Mouse (Mus musculus) liver (tissue): ENCODE measurements around the gene Jam2.

Experiments used
- DNase-seq: peaks from one replicate; pipeline ENCODE4 v3.0.0-alpha.2; 2020; ENCODE audit warnings: mixed read lengths

Gene Jam2

DNA sequence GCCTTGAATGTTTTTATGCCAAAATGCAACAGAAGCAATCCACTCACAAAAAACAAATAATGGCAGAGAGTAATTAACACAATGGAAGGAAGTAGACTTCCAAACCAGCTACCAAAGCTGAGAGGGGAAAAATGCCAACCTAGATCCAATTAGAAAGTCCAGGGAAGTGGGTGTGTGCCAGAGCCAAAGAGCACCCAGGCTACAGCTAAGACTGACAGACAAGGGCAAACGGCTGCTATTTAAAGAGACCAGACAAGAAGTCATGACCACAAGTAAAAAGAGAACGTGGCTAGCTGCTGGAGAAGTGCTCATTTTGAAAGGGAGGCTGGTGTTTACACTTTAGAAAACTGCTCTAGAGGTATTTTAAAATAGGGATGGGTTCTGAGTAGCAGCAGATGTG, 9.4 kb downstream of the Jam2 start:
- DNase-seq: no peak

DNA sequence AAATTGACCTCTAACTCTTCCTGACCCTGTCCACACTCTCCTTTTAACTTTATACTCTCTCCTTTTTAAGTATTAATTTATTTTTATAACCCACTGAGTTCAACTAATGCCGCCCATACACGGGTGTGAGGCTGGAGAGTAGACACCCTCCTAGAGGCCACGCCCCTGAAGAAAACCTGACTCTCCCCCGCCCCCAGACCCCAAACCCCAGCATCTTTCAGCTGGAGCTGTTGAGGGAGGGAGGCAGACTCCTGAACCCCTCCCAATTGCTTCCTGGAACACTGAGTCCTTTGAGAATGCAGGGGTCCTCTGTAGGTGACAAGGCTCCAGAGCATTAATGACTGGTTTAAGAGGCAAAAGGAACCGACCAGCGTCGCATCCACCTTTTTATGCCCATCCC, 11.0 kb downstream of the Jam2 start:
- no peak for DNase-seq

GRCm38 (mm10) chr16:84790595-84791165, 16.8 kb downstream of the Jam2 start:
- no peak for DNase-seq

GRCm38 (mm10) chr16:84793401-84793800, 19.5 kb downstream of the Jam2 start:
- no peak for DNase-seq

- no peak for DNase-seq
Measured at GRCm38 (mm10) chr16:84795337-84795736, 21.4 kb downstream of the Jam2 start.

GRCm38 (mm10) chr16:84796678-84797077, 22.8 kb downstream of the Jam2 start:
- DNase-seq: no peak

DNA sequence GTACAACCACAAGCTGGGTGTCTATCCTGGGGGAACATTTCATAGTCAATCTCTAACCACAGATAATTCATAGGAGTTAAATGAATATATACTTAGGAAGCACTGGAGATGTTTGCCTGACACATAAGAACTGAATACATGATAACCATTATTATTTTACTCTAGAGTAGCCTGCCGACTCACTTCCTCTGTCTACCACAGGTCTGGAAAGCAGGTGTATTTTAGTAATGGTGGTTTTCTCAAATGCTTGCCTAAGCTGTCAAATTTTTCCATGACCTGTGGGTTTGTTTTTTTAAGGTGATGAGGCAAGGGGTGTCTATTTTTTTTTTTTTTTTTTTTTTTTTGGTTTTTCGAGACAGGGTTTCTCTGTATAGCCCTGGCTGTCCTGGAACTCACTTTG, 26.1 kb downstream of the Jam2 start:
- no peak for DNase-seq

DNA sequence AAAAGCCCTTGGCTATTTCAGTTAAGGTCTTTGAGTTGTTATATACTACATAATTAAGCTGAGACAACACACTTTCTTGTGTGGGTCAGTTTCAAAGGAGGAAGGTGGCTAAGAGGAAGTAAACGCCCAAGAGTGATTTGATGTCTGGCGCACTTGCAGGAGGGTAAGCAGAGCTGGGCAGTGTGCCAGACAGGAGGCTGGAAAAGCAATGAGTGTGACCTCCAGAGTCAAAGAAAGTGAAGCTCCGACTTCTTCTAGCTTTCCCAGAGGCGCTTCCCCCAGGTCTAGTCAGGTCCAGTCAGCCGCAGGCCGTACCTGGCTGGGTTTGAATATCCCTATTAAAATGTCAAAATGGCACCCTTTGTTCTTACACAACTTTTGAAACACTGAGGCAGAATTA, 28.3 kb downstream of the Jam2 start:
- DNase-seq: peak; percentile 28

GRCm38 (mm10) chr16:84804866-84805265, 30.9 kb downstream of the Jam2 start:
- no peak for DNase-seq

- no peak for DNase-seq
Measured at GRCm38 (mm10) chr16:84806175-84806574, 32.3 kb downstream of the Jam2 start.

DNA sequence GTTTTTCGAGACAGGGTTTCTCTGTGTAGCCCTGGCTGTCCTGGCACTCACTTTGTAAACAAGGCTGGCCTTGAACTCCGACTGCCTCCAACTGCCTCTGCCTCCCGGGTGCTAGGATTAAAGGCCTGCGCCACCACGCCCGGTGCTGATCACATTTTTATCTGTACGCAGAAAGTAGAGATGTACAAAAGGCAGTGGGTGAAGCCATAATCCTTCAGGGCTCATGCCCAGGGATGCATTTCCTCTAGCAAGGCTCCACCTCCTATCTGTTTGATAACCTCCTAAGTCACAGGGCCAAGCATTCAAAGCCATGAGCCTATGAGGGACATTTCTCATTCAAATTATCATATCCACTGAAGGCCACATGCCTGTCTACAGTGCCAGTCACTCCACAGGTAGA, 34.0 kb downstream of the Jam2 start:
- no peak for DNase-seq

GRCm38 (mm10) chr16:84810254-84810653, 36.3 kb downstream of the Jam2 start:
- DNase-seq: no peak

GRCm38 (mm10) chr16:84813852-84814251, 39.9 kb downstream of the Jam2 start:
- DNase-seq: no peak

DNA sequence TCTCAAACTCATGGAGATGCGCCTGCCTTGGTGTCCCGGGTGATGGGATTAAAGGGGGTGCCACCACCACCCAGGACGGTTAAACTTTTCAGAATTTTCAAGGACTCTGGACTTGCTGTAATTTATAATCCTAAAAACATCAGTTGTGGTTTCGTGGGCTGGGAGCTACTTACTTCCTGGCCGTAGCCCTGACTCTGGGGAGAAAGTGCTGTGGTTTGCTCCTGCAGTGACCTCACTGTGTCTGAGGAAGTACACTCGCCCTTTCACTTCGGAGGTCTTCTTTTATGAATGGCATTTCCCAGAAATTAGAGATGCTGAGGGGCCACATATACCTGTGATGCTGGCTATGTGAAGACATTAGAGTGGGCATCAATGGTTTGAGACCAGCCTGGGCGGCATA, 40.6 kb downstream of the Jam2 start:
- no peak for DNase-seq

GRCm38 (mm10) chr16:84817423-84817822, 43.5 kb downstream of the Jam2 start:
- DNase-seq: no peak

DNA sequence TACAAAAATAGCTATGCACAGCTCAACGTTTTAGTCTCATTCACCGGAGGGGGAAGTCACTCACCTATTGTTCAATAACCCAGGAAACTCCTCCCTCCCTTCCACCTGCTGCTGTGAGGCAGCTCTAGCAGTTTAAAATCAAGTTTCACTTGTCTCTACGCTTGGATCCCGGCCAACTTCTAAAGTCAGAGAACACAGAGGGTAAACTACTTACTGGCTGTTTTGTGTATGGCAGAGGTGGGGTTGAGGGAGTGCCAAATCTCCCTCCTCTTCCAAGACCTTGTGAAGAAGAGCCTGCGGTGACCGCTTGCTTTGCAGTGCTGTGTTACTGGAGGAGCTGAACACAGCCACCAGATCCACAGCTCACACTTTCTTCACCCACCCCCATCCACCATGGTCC, 51.1 kb downstream of the Jam2 start:
- no peak for DNase-seq

DNA sequence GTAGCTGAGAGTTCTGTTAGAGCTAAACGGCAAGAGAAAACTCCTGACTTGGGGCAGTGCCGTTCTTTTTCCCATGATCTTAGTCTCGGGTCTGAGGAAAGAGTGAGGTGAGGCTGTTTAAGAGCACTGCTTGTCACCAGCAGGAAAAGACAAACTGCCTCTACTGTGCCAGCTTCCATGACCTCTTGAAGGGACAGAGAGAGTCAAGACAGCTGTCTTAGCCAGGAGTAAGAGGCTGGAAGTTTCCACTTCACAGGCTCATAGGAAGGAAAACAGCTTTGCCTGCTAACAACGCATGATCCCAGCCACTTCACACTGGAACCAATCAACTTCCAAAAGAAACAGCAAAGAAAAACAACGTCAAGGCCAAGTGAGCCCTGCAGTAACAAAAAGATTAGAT, 57.8 kb downstream of the Jam2 start:
- no peak for DNase-seq

- DNase-seq: no peak
Measured at GRCm38 (mm10) chr16:84832736-84833135, 58.8 kb downstream of the Jam2 start.

DNA sequence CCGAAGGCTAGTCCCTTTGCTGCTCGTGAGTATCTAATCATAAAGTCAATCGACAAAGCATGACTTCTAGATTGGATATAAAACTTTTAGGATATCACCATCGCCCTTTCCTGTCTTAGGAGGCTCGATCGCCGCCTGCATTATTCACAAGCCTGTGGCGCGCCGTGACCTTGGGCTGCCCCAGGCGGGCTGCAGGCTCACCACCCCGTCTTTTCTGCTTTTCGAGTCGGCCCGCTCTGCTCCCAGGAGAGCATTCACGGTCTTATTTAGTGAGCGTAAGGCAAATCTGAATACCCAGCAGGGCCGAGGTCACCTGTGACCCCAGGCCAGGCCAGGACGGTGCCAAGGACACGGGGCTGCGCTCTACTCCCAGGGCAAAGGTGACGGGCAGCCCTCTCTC, 60.4 kb downstream of the Jam2 start:
- DNase-seq: no peak

- peak; percentile 92 for DNase-seq
Measured at GRCm38 (mm10) chr16:84834745-84835440, 61.0 kb downstream of the Jam2 start, which contains the start of gene Gabpa. TSS of gene Gabpa (plus strand) at chr16:84834925.

DNA sequence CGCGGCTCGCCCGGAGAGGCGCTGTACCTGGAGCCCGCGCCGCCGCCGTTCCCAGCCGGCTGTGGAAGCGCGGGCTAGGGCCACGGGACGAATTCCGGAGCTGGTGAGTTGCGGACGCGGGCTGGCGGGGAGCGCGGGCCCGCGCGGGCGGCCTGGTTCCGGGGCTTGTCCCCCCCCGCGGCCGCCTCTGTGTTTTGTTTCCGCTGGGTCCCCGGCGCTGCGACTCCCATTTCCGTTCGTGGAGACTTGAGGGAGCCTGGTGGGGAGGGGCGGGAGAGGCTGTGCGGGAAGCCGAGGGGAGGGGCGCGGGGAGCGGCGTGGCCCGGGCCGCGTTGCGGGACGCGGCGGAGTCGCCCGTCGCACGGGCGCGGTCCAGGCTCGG, 61.5 kb downstream of the Jam2 start, which contains the start of gene Atp5j:
TSS of gene Atp5j (minus strand) at position 185 of the 382 bp plus-strand sequence.
- peak; percentile 80 for DNase-seq

DNA sequence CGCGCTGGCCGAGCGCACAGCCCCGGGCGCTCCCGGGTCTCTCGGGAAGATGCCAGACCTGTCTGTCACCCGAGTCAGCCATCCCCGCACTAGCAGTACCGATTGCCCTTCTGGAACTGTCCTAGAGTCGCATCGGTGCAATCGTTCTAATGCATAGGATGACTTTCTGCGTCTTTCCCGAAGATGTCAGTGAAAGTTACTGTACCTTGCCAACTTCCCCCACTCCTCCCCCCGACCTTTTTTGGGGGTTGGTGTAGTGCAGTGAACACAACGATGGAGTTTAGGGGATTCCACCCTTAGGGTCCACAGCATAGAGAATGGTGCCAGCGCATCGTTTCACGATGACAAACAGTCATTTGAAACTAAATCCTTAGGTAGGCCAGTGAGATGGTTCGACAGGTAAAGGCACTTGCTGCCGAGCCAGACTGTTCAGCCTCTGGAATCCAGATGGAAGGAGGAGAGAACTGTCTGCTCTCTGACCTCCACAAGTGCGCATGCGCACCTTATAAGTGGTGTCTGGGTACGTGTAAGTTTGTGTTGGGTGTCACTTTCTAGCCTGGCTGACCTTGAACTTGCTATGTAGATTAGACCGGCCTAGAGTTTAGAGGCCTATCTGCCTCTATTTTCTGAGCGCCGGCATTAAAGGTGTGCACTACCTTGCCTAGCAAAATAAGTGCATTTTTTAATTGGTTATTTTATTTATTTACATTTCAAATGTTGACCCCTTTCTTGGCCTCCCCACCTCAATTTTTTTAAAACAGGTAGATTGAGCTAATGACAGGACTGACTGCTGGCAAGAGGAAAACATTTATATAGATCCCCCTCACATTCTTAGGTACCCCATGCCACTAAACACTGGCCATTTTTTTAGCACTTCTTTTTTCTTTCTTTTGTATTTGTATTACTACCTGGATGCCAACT, 62.2 kb downstream of the Jam2 start:
- peak; percentile 77 for DNase-seq

- DNase-seq: no peak
Measured at GRCm38 (mm10) chr16:84838576-84838975, 64.7 kb downstream of the Jam2 start.

DNA sequence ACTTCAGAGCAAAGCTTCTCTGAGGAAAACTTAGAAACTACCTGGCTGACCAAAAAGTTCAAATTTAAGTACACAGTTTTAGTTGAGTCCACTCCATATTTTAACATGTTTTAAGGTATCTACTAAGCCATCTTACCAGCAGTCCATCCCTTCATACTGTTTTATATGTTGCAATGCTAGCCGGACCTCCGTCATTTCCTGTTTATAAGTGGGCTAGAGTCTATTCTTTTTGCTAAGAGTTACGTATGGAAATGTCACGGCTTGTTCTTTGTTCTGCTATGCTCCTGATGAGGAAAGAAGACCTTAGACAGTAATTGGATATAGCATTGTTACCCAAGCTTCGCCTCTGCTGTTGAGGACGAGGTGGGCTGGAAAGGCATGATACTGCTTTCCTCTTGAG, 79.6 kb downstream of the Jam2 start:
- DNase-seq: no peak
